Mouse (Mus musculus) forebrain, embryonic 13.5 days (tissue): ENCODE measurements at regions not wholly inside any gene's neighbourhood (a gene's known extent, or its start where the extent isn't known, plus 50 kb on each side); places are given as distances from the start of the nearest gene placed in this dataset.

Experiments used
- ATAC-seq: fragments of 200-750 bp; cut with Nextera tagmentation; 2 replicates; pipeline ENCODE4 v1.8.0; 2017
- H3K27ac ChIP-seq: fragments of 300-500 bp; sonication (generic); 2 replicates; pipeline ENCODE4 v1.5.1; 2015; ENCODE audit warnings: inconsistent platforms, mild to moderate bottlenecking, moderate library complexity
- H3K27me3 ChIP-seq: fragments of 300-500 bp; sonication (generic); 2 replicates; pipeline ENCODE4 v1.6.1; 2015; ENCODE audit warnings: mild to moderate bottlenecking, inconsistent platforms
- H3K36me3 ChIP-seq: fragments of 300-500 bp; sonication (generic); 2 replicates; pipeline ENCODE4 v1.6.1; 2015; ENCODE audit warnings: mild to moderate bottlenecking, inconsistent platforms; ENCODE audit not compliant: poor library complexity, severe bottlenecking
- H3K4me1 ChIP-seq: fragments of 300-500 bp; sonication (generic); 2 replicates; pipeline ENCODE4 v1.6.1; 2015; ENCODE audit warnings: inconsistent platforms
- H3K4me2 ChIP-seq: fragments of 300-500 bp; sonication (generic); 2 replicates; pipeline ENCODE4 v1.6.1; 2015; ENCODE audit warnings: inconsistent platforms, mild to moderate bottlenecking, moderate library complexity
- H3K4me3 ChIP-seq: fragments of 300-500 bp; sonication (generic); 2 replicates; pipeline ENCODE4 v1.5.1; 2015; ENCODE audit warnings: mild to moderate bottlenecking, inconsistent platforms
- H3K9ac ChIP-seq: fragments of 300-500 bp; sonication (generic); 2 replicates; pipeline ENCODE4 v1.6.1; 2015; ENCODE audit warnings: mild to moderate bottlenecking, inconsistent platforms
- H3K9me3 ChIP-seq: fragments of 300-500 bp; sonication (generic); replicated peaks from 2 replicates; pipeline ENCODE4 v1.6.1; 2016; ENCODE audit warnings: inconsistent platforms
- WGBS: fragments of 180-500 bp; shearing (Covaris S2); methylation state at CpG from one replicate; pipeline ENCODE4 v1.1.7; 2015; 5-methylcytosine and 5-hydroxymethylcytosine counted together

GRCm38 (mm10) chr12:92509494-92509893, 660.5 kb upstream of the Sel1l start:
- no peak overlapping the region for H3K9ac ChIP-seq
- H3K4me1 ChIP-seq, result no peaks in the 10 kb centered on the region
- H3K27ac ChIP-seq, result no peak overlapping the region
- ATAC-seq, result no peak
- H3K4me2 ChIP-seq, result no peak overlapping the region
- no peaks in the 10 kb centered on the region for H3K36me3 ChIP-seq
- H3K4me3 ChIP-seq, result no peak overlapping the region
- H3K9me3 ChIP-seq, result no peaks in the 10 kb centered on the region
- H3K27me3 ChIP-seq, result no peaks in the 10 kb centered on the region
- WGBS, result 87% methylated on average over 7 of the region's 7 CpGs

- WGBS, result 83% methylated on average over 5 of the region's 5 CpGs
- no peak overlapping the region for H3K4me2 ChIP-seq
- ATAC-seq, result no peak
Observed at GRCm38 (mm10) chr12:92508796-92509489, 660.0 kb upstream of the Sel1l start.

GRCm38 (mm10) chr12:92483984-92484383, 635.0 kb upstream of the Sel1l start:
- H3K36me3 ChIP-seq, result no peaks in the 10 kb centered on the region
- H3K4me1 ChIP-seq, result no peaks in the 10 kb centered on the region
- ATAC-seq, result no peak
- H3K27me3 ChIP-seq, result no peaks in the 10 kb centered on the region
- H3K9me3 ChIP-seq, result no peaks in the 10 kb centered on the region
- H3K27ac ChIP-seq, result no peak overlapping the region
- no peak overlapping the region for H3K4me2 ChIP-seq
- H3K4me3 ChIP-seq, result no peak overlapping the region
- 91% methylated on average over 1 of the region's 1 CpGs for WGBS
- no peak overlapping the region for H3K9ac ChIP-seq

More at GRCm38 (mm10) chr12:92508796-92509489, 660.0 kb upstream of the Sel1l start:
- no peaks in the 10 kb centered on the region for H3K4me1 ChIP-seq
- H3K36me3 ChIP-seq, result no peaks in the 10 kb centered on the region
- no peak overlapping the region for H3K27ac ChIP-seq
- H3K4me3 ChIP-seq, result no peak overlapping the region
- H3K27me3 ChIP-seq, result no peaks in the 10 kb centered on the region
- no peaks in the 10 kb centered on the region for H3K9me3 ChIP-seq
- H3K9ac ChIP-seq, result no peak overlapping the region

DNA sequence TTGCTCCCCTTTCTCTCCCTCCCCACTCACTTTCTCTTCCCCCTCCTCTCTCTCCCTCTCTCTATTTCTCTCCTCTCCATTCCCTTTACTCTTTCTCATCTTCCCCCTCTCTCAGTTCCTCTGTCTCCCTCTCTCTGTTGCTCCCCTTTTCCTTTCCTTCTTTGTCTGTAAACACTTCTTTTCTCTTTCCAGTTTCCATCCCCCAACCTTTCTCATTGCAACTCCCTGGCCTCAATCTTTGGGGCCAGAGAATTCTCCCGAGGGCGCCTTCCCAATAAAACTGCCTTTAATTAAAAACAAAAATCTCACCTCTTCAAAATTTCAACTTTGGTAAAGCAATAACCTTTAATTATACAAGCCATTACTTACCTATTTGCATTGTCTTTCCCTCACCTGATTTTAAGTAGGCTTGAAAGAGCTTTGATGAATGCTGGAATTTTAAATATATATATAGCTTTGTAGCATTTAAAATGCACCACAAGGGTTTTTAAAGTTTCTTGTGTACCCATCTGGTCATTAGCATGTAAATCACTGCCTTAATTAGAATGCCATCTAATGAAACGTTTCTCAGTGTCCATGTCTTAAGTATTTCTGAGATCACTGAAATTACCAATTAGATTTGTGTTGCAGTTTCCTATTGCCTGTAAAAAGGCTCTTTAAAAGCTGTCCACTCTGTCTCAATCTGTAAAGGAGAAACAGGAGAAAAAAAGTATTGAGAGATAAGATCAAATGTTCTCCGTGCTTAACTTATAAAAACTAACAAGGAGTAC, 625.5 kb upstream of the Sel1l start:
- no peak overlapping the region for H3K4me3 ChIP-seq
- no peak overlapping the region for H3K4me2 ChIP-seq
- no peaks in the 10 kb centered on the region; the same call in 1 of the 2 replicates for H3K9me3 ChIP-seq
- ATAC-seq, result peak; percentile 81
- no peaks in the 10 kb centered on the region; the same call in 1 of the 2 replicates for H3K27me3 ChIP-seq
- H3K27ac ChIP-seq, result no peak overlapping the region
- 16% methylated on average over 4 of the region's 4 CpGs for WGBS
- H3K9ac ChIP-seq, result no peak overlapping the region
- H3K4me1 ChIP-seq, result peaks cover 14% of the 10 kb centered on the region
- no peaks in the 10 kb centered on the region for H3K36me3 ChIP-seq

- H3K36me3 ChIP-seq, result no peaks in the 10 kb centered on the region
- H3K27me3 ChIP-seq, result no peaks in the 10 kb centered on the region
- no peak for ATAC-seq
- no peak overlapping the region for H3K4me3 ChIP-seq
- H3K4me1 ChIP-seq, result no peaks in the 10 kb centered on the region
- H3K9ac ChIP-seq, result no peak overlapping the region
- 72% methylated on average over 6 of the region's 6 CpGs for WGBS
- no peak overlapping the region for H3K27ac ChIP-seq
- H3K4me2 ChIP-seq, result no peak overlapping the region
- no peaks in the 10 kb centered on the region for H3K9me3 ChIP-seq
Observed at GRCm38 (mm10) chr12:92451110-92451818, 602.3 kb upstream of the Sel1l start.

DNA sequence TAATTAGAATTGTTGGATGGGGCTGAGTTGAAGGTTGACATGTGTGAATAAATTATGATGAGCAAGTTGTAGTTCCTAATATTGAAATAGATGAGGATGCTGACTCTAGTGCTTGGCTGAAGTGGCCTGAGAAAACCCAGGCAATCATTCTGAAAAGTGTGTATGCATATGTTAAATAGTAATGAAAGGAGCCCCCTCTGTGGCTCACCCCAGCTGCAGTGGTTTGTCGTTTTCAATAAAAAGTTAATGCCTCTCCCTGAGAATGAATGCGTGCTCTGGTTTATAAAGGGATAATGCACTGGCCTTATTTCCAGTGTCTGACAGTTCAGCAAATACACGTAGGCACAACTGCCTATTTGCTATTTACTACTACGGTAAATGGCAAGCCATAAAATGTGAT, 569.5 kb upstream of the Sel1l start:
- Histone ChIP-seq H3K4me1 (no peaks in the 10 kb centered on the region), H3K27me3 (no peaks in the 10 kb centered on the region), H3K27ac (no peak overlapping the region), H3K4me2 (no peak overlapping the region), H3K9ac (no peak overlapping the region), H3K4me3 (no peak overlapping the region), H3K9me3 (no peaks in the 10 kb centered on the region), H3K36me3 (no peaks in the 10 kb centered on the region)
- ATAC-seq, result no peak; the same call in 1 of the 2 replicates
- 54% methylated on average over 4 of the region's 4 CpGs for WGBS

DNA sequence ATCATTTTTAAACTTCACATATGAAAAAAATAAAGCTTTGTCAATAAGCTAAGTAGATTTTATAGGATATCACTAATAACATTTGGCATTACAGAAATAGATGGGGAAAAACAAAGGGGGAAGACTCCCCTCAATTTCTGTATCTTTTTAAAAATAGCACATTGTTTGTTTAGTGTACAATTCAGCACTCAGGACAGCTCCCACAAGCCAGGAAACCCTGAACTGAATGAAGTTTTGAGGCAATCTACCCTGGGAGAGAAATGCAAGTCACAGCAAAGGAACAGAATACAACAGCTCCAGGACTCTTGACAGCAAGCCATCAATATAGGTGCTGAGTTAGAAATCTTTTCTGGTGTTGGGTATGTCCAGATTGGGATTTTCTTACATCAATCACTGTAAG, 556.5 kb upstream of the Sel1l start:
- H3K4me3 ChIP-seq, result no peak overlapping the region
- H3K4me1 ChIP-seq, result no peaks in the 10 kb centered on the region
- no peak overlapping the region for H3K9ac ChIP-seq
- H3K9me3 ChIP-seq, result no peaks in the 10 kb centered on the region
- H3K27ac ChIP-seq, result no peak overlapping the region
- H3K27me3 ChIP-seq, result no peaks in the 10 kb centered on the region
- no peak for ATAC-seq
- no peak overlapping the region for H3K4me2 ChIP-seq
- H3K36me3 ChIP-seq, result no peaks in the 10 kb centered on the region

DNA sequence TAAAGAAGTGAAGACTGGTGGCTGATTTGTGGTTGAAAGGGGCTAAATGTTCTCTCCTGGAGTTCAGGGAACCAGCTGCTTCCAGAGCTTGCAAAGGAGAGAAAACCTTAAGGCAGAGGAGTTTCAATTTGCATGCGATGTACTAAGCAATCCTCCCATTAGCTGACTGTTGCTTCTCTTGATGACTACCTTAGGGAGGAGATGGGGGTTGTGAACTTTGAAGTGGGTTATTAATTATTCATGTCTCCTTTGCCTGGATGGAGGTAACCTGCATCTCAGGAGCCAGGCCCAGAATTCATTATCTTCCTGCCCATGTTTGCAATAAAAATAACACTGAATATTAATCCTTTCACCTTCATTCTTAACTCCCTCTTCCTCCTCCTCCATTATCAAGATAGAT, 552.0 kb upstream of the Sel1l start:
- H3K4me2 ChIP-seq, result no peak overlapping the region
- no peak overlapping the region for H3K4me3 ChIP-seq
- H3K27ac ChIP-seq, result no peak overlapping the region
- no peak for ATAC-seq
- no peaks in the 10 kb centered on the region for H3K4me1 ChIP-seq
- no peaks in the 10 kb centered on the region for H3K27me3 ChIP-seq
- WGBS, result 41% methylated on average over 1 of the region's 1 CpGs
- H3K9ac ChIP-seq, result no peak overlapping the region
- no peaks in the 10 kb centered on the region for H3K36me3 ChIP-seq
- H3K9me3 ChIP-seq, result no peaks in the 10 kb centered on the region

DNA sequence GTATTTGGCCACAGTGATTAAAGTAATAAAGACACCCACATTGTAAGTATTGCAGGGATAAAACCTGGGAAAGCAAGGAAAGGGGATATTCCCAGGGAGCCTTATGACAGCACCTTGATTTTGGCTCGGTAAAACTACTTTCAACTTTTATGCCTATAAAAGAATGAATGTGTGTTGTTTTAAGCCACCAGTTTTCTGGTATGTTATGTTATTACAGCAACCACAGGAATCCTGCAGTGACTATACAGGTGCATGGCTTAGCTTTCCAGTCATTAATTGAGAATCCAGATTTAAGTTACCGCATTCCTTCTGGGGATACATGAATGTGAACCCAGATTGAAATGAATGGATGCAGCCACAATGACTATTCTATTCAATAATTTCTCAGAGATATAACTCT, 537.2 kb upstream of the Sel1l start:
- no peak for ATAC-seq
- Histone ChIP-seq H3K27ac (no peak overlapping the region), H3K4me3 (no peak overlapping the region), H3K27me3 (no peaks in the 10 kb centered on the region), H3K9ac (no peak overlapping the region), H3K4me2 (no peak overlapping the region), H3K9me3 (no peaks in the 10 kb centered on the region), H3K36me3 (no peaks in the 10 kb centered on the region), H3K4me1 (no peaks in the 10 kb centered on the region)
- WGBS, result 91% methylated on average over 2 of the region's 2 CpGs

GRCm38 (mm10) chr12:92384266-92384937, 535.4 kb upstream of the Sel1l start:
- no peak overlapping the region for H3K9ac ChIP-seq
- no peaks in the 10 kb centered on the region for H3K4me1 ChIP-seq
- no peak overlapping the region; the same call in 1 of the 2 replicates for H3K27ac ChIP-seq
- no peaks in the 10 kb centered on the region for H3K27me3 ChIP-seq
- WGBS, result 5% methylated on average over 5 of the region's 5 CpGs
- peak; percentile 50 for ATAC-seq
- H3K9me3 ChIP-seq, result no peaks in the 10 kb centered on the region
- no peak overlapping the region for H3K4me2 ChIP-seq
- H3K4me3 ChIP-seq, result no peak overlapping the region
- no peaks in the 10 kb centered on the region for H3K36me3 ChIP-seq

- Histone ChIP-seq H3K9me3 (no peaks in the 10 kb centered on the region), H3K36me3 (no peaks in the 10 kb centered on the region), H3K4me3 (no peak overlapping the region), H3K9ac (no peak overlapping the region), H3K27me3 (no peaks in the 10 kb centered on the region), H3K27ac (no peak overlapping the region), H3K4me1 (no peaks in the 10 kb centered on the region), H3K4me2 (no peak overlapping the region)
- WGBS, result 59% methylated on average over 3 of the region's 3 CpGs
- peak; percentile 76; the same call in 1 of the 2 replicates for ATAC-seq
Observed at GRCm38 (mm10) chr12:92379130-92379529, 530.2 kb upstream of the Sel1l start.

- no peaks in the 10 kb centered on the region for H3K36me3 ChIP-seq
- no peak overlapping the region for H3K9ac ChIP-seq
- ATAC-seq, result no peak
- 86% methylated on average over 5 of the region's 5 CpGs for WGBS
- no peaks in the 10 kb centered on the region for H3K27me3 ChIP-seq
- no peaks in the 10 kb centered on the region for H3K9me3 ChIP-seq
- no peak overlapping the region for H3K4me3 ChIP-seq
- H3K4me2 ChIP-seq, result no peak overlapping the region
- H3K27ac ChIP-seq, result no peak overlapping the region
- no peaks in the 10 kb centered on the region for H3K4me1 ChIP-seq
Observed at GRCm38 (mm10) chr12:92365926-92366325, 517.0 kb upstream of the Sel1l start.
